Mouse (Mus musculus) embryonic fibroblast, embryonic 13.5 days (primary cell): Measurements from ENCODE around the gene Pde5a.

Experiments
- CTCF ChIP-seq: IDR thresholded peaks from 2 replicates; pipeline ENCODE4 v1.5.1; 2011; ENCODE audit warnings: mild to moderate bottlenecking, control low read depth, low read length, moderate library complexity, borderline replicate concordance; ENCODE audit not compliant: insufficient read depth
- POLR2A ChIP-seq: IDR thresholded peaks from 2 replicates; pipeline ENCODE4 v1.6.1; 2011; ENCODE audit warnings: low read depth, mild to moderate bottlenecking, control low read depth, low read length, moderate library complexity

DNA sequence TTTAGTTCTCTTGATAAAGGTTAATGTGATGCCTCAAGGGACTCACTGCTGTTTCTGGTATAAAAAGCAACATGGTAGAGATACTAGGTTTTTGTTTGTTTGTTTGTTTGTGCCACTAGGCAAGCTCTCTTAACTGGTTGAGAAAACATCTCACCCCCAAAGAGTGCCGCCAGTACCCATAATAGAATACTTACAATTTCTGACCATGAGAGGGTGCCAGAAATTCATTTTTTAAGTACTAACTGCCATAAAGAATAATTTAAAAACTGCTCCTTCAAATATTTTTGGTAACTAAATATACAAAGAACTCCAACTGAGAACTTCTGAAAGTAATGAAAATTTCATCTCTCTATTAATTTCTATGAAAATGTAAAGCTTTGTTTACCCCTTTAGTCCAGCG is 131.1 kb downstream of the Pde5a start:
- TF ChIP-seq POLR2A (no peak), CTCF (no peak)
